Mouse (Mus musculus): ENCODE measurements around the gene Gltp.

The Gltp gene

DNA sequence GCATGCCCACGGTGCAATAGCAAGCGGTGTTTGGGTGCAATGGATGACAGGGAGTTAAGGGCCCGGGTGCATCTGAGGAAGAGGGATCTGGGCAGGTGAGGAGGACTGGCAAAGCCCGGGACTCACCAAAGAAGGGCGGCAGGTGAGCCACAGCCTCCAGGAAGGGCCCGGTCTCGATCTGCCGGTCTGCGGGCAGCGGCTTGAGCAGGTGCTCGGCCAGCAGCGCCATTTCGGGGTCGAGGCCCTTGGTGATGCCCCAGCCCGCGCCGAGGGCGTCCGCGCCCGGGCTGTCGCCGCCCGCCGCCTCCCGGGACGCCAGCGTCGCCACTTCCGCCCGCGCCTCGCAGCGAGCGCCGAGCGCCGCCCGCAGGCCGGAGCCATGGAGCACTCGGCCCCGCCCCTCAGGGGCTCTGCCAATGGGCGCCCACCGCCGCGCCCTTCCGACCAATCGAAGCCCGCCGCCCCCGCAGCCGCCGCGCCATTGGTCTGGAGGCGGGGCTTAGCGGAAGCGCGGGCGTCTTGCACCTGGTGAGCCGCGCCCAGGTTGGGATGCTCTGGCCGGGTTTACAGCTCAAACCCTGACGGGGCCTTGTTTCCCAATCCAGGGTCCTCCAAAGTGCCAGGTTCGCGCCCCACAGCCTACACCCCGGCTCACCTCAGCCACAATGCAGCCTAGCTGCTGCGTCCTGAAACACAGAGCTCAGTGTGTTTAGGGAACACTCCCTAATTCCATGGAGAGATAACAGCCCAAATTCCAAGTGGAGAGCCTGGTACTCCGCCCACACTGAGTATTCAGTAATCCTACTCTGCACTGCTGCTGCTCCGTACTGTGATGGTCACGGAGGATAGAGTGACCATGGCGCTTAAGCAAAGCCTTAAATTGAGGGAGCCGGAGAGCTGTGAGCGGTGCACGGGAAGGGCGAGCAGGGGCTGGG is at the start of gene Gltp:
Gene Gltp, minus strand, starts transcription at position 352 of the 935 bp plus-strand sequence.
- DNase-seq (ENCODE audit: low spot score) = peak; percentile 96

DNA sequence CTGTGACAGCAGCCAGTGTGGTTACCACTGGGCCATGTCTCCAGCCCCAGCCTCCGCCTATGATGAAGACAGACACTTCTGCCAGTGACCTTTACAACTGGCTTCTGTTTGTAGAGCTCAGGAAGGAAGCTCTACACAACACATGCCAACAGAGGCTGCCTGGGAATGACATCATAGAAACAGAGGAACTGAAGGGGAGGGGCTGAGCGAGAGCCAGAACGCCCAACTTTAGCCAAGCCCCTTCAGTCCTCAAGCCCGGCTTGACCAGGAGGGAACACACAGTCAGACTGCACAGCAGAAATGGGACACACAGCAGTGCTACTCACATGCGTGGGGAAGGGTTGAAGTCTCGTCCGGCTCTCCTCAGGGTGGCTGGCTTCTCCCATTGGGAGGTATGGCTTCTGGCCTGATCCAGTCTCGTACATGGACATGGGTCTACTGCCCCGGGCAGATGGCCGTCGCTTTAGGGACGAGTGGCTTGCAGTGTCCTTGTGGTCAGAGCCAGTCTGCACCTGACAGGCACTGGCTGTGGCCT is 48.0 kb upstream of the Gltp start:
- DNase-seq (ENCODE audit: low spot score) = no peak

DNA sequence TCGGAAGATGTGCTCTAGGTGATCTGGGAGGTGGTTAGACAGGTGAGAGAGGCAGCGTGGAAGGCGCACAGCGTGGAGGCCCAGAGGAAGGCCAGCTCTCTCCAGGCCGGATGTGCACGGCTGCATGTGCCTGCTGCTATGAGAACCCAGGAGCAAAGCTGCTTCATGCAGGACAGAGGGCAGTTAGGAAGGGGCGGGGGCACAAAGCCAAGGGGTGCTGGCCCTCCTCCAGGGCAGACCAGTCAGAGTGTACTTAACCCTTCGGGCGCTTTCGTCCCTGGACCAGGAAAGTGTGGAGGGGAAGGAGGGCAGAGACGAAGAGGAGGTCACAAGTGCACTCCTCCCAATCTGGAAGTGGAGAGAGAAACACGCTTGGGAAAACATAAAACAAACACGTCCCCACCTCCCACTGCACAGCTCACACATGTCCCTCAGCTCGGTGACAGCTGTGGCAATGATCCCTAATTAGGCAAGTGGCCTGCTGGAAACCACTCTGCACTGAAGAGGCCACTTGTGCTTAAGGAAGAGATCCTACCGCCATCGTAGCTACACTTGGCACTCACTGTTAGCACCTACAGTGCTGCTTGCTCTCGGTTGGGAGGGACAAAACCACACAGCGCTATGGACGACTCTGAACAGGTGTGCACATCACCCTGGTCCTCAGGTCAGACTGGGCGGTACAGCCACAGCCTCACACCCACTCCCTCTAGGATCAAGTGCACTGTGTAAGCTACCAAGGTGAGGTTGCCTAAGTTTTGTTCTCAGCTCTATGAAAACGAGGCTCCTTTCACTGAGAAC is 46.5 kb upstream of the Gltp start:
- no peak for DNase-seq (ENCODE audit: low spot score)

DNA sequence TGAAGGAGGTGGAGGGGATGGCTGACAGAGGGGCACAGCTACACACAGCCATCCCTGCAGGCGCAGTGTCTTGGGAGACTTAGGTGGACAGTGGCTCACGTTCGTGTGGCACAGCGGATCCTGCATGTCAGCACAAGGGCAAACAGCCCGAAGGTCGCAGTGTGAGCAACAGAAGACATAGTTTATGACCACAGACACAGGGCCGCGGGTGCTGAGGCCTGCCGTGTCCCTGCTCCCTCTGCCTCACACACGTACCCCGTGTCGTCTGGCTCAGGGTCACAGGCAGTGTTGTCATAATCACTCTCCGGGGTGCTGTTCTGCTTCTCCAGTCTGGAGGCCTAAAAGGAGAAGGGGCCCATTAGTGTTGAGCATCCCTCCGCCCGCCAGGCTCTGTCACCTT is 42.8 kb upstream of the Gltp start:
- DNase-seq (ENCODE audit: low spot score) = no peak

DNA sequence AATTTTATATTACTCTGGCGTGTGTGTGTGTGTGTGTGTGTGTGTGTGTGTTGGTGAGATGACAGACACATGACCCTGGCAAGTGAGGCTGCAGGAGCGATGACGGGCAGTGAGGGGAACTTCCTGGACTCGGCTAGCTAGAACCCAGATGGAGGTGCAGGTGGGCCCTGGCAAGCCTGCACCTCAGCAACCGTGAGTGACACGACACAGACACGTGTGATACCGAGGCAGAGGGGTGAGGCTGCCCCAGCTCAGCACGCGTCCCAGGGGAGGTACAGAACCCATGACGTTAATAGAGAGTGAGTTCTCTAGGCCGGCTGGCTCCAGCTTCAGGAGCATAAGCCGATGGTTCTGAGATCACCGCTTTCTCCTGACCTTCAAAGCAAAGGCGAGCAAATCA is 41.2 kb upstream of the Gltp start:
- no peak for DNase-seq (ENCODE audit: low spot score)

DNA sequence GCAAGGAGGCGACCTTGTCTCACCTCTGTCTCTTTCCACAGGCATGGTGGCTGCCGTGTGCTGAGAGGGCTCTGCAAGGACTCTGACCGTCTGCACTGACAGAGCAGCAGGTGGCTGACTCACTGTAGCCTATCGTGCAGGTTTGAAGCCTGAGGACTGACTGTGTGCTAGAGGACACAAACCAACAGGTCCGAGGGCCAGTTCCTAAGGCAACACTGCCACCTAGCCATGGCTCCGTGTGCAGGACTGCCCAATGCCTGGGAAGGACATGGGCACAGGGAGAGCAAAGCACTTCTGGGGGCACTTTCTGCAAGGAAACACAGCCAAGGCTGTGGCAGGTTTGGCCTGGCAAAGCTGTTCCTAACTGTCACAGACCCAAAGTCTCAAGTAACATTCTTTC is 40.7 kb upstream of the Gltp start:
- DNase-seq (ENCODE audit: low spot score) = no peak

DNA sequence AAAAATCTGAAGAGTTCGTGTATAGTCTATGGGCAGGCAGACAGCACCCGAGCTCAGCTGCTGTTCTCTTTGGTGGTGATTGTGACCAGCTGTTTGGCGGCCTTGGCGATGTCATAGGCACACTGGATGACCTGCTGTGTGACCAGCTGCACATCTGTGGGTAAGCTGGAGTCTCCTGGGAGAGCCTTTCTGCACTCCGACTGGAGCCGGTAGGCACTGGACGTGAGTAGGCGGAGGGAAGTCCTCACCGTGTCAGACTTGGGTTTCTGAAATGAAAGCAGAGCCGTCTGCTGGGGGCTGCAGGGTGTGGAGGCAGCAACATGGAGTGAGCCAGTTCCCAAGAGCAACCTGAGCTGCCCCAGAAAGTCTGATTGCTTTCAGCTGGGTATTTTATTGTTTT is 39.3 kb upstream of the Gltp start:
- no peak for DNase-seq (ENCODE audit: low spot score)

DNA sequence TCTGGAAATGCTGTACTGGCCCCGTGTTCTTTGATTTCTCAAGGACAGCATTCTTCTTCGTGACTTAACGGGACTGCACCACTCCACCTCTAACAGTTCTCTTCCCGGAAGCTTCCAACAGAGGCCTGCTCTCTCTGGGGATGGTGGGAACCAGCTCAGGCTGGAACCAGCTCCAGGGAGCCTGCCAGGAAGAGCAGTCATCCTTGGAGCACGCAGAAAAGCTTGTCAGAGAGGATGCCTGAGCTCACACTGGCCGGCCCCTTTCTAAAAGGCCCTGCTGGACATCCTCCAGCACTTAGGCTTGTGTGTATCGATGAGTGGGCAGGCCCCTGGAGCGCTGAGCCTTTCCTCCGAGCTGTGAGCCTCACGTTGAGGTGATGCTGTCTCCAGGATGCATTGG is 37.4 kb upstream of the Gltp start:
- DNase-seq (ENCODE audit: low spot score) = no peak

DNA sequence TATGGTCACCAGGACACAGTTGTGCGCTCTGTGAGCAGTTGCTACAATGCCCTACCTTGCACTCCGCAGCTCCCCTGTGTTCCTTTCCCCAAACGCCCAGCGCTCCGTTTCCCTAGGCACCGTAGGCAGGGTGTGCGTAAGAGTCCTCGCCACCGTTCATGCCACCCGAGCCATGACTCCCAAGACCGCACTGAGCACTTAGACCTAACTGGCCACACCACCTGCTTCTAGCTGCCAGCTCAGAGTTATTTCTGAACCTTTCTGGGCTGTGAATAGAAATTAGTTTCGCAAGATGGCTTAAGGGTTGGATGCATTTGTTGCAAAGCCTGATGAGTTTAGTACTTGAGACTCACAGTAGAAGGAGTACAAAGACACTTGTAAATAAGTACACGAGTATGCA is 32.1 kb upstream of the Gltp start:
- no peak for DNase-seq (ENCODE audit: low spot score)

DNA sequence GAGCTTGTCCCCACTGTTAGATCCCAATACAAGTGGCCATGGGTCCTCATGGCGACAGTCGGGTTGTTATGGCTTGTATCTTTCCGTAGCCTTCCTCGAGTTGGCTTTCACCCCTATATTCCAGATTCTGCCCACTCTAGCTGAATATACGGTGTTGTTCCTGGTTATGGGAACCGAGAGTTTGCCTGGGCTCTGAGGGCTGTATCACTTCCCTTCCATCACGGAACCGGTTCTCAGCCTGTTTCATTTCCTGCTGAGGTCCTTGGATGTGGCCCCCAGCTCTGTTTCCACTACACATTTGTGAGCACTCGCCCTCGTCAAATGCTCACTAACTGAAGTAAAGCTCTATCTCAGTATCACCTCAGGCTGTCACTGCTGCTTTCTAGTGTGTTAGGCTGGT is 31.2 kb upstream of the Gltp start:
- no peak for DNase-seq (ENCODE audit: low spot score)

DNA sequence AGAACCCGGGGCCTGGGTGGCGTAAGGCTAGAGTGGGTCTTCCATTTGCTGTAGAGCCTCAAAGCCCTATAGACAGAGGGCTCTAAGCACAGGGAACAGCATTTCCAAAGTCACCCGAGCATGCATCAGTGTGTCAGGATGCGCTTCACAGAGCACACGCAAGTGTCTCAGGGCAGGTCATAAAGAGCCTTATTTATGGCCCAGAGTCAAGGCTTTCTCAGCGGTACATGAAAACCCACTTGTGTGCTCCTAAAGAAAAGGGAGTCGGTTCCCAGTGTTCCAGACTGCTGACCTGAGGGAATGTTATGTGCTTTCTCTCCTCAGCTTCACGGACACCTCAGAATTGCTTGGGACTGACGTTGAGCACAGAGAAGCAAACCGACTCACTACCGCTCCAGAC is 30.0 kb upstream of the Gltp start:
- DNase-seq (ENCODE audit: low spot score) = no peak

DNA sequence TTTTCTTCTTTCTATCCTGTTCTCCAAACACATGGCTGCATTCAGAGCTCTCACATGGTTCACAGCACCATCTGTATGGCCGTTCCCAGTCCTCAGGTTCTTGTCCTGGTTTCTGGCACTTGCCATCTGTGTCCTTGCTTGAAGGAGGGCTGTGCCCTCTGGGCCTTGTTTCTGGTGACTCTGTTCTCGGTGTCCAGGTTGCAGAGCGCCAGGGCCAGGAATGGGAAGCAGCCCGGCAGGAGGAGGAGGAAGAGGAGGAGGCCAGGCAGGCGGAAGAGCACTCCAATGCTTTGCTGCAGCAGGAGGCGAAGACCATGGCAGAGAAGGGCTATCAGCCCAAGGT is 29.1 kb upstream of the Gltp start:
- DNase-seq (ENCODE audit: low spot score) = no peak

DNA sequence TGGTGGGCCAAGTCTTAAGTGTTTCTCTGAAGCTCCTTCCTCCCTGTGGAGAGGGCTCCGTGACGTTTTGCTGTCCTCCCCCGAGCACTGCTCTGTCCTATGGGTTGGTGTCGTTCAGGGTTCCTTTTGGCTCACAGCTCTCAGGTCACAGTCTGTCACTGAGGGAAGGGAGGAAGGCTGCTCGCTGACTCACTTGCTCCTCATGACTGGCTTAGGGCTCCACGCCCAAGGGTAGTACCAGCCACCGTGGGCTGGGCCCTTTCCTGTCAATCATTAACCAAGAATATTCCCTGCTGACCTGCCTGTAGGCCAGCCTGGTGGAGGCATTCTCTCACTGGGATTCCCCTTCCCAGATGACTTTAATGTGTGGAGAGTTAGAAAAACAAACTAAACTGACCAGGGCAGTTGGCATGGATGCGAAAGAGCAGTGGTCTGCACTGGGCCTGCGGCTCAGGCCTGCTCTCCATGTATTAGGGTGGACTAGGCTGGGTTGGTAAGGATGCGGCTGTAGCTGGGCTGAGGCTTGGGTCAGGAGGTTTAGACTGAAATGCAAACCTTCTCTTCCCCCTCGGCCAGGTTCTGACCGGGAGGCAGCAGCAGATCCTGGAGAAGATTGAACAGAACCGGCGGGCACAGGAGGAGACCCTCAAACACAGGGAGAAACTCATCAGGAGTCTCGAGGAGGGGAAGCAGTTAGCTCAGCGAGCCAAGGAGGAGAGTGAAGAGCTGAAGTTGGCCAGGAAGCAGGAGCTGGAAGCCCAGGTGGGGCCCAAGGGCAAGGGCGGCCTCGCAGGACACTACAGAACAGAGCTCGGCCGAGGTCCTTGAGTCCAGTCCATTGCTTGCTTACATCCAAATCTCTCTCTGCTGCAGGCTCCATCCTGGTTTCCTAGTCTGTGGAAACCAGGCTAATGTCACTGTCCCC is 28.5 kb upstream of the Gltp start:
- no peak for DNase-seq (ENCODE audit: low spot score)

DNA sequence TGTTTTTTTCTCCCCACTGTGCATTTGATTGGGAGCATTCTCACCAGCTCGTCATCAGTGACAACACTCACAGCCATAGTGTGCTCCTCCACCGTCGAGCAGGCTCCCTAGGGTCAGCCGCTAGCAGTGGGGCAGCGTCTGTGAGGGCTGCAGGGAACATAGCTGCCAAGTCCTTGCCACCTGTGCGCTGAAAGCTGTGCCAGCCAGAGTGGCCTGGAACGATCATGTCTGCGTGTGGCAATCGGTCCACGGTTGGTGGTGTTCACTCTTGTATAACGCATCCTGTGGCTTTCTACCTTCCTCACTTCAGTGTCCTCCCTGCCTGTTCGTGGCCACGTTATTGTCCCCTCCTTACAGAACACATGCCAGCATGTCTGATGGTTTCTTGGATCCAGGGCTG is 27.7 kb upstream of the Gltp start:
- no peak for DNase-seq (ENCODE audit: low spot score)

DNA sequence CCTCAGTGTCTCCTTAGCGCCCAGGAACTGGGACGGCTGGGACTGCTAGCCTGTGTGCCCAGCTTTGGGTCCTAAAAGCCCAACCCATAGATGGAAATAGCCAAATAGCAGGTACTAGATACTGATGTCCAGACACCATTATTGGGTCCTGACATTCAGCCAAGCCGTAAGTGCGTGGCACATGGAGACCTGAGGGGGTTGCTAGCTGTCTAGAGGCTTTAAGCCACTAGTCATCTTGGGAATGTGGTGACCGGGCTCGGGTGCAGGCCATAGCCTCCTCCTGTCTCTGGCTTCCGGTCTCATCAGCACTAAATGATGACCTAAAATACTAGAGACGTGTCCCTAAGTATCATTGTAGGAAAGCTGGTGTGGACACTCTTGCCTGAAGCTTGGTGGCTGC is 27.2 kb upstream of the Gltp start:
- DNase-seq (ENCODE audit: low spot score) = no peak

DNA sequence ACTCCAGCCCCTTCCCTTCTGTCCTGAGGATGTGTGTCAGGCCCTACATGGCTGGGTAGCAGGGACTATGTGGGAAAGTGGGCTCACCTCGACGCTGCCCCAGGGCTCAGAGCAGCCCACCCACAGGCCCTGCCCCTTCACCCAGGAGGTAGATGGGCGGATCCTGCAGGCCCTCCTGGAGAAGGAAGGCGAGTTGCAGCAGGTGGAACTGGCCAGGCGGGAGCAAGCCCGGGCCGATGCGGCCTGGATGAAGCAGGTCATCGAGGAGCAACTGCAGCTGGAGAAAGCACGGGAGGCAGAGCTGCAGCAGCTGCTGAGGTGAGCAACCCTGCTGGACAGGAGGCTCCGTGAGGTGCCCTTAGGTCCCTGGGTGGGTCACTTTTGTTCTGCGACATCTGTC is 26.5 kb upstream of the Gltp start:
- no peak for DNase-seq (ENCODE audit: low spot score)

DNA sequence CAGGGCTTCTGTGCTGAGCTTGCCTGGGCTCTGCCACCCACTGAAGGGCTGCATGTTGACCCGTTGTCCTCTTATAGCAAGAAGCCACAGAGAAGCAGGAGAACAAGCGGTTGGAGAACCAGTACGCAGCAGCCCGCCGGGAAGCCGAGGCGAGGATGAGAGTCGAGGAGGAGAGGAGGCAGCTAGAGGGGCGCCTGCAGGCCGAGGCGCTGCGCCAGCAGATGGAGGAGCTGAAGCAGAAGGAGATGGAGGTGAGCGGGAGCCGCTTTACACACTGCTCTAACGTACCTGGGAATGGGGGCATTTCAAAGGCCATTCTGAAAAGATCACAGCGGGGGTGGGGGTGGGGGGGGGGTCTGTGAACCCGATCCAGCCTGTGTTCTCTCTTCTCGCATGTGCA is 23.8 kb upstream of the Gltp start:
- no peak for DNase-seq (ENCODE audit: low spot score)

DNA sequence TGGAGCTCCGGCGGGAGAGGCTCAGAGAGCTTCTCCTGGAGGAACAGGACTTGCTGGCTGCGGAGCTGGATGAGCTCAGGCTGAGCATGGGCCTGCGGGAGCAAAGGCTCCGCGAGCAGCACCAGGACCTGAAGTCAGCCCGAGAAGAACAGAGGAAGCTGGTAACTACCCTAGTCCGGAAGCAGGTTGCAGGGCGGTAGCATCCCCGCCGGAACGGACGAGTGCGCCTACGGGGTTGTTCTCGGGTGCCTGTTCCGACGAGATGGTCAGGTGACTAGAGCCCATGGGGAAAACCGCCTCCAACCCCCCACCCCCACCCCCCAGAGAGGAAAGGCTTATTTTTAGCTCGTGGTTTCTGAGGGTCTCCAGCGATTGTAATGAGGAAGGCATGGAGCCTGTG is 18.6 kb upstream of the Gltp start:
- DNase-seq (ENCODE audit: low spot score) = peak; percentile 11

DNA sequence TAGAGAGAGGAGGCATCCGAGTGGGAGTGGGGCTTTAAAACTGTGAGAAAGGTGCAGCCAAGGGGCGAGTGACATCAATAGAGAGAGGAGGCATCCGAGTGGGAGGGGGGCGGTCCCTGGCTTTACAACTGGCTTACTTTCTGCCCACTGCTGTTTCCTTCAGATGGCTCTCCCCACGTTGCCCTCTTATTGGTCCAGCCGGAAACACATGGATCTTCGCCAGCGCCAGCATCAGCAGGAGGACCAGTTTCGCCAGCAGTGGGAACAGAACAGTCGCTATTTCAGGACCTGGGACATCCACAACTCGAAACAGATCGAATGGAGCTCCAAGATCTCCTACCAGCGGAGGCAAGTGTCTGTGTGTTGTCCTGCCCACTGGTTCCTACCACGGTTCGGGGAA is 17.7 kb upstream of the Gltp start:
- no peak for DNase-seq (ENCODE audit: low spot score)

DNA sequence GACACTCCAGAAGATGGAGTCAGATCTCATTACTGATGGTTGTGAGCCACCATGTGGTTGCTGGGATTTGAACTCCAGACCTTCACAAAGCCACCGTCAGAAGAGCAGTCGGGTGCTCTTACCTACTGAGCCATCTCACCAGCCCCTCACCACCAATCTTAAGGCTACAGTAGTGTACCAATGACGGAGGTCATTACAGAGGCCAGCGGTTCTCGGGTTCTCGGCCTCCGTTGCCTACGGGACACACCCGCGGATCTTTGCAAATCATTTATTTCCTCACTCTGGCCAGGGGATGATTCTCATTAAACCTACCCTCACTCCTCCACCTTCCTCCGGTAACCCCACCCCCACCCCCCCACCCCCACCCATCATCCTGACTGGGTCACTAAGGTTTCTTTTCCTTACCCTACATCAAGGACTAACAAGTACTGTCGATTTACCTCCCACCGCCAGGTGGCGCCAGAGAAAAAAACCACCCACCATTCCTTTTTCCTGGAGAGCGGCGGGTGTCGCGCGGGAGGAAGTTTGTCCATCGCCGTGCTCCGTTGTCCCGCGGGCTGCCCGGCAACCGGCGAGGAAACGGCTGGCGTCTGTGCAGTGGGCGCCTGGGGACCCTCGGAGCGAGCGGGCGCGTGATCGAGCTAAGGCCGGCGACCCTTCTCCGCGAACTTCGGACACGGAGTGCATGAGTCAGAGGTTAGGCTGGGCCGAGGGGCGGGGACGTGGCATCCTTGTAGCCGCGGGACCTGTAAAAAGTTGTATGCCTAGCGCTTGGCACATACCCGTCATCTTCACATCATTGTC is 16.7 kb upstream of the Gltp start, which contains the start of gene Tchp:
Gene Tchp, plus strand, starts transcription at position 496 of the 804 bp plus-strand sequence.
- DNase-seq (ENCODE audit: low spot score) = peak; percentile 92
